Mouse (Mus musculus) lung, postnatal 25 days (tissue): ENCODE measurements around the gene Susd3.

Experiments
- DNase-seq: peaks from one replicate; pipeline ENCODE4 v3.0.0; 2022; ENCODE audit warnings: low spot score

Gene Susd3

DNA sequence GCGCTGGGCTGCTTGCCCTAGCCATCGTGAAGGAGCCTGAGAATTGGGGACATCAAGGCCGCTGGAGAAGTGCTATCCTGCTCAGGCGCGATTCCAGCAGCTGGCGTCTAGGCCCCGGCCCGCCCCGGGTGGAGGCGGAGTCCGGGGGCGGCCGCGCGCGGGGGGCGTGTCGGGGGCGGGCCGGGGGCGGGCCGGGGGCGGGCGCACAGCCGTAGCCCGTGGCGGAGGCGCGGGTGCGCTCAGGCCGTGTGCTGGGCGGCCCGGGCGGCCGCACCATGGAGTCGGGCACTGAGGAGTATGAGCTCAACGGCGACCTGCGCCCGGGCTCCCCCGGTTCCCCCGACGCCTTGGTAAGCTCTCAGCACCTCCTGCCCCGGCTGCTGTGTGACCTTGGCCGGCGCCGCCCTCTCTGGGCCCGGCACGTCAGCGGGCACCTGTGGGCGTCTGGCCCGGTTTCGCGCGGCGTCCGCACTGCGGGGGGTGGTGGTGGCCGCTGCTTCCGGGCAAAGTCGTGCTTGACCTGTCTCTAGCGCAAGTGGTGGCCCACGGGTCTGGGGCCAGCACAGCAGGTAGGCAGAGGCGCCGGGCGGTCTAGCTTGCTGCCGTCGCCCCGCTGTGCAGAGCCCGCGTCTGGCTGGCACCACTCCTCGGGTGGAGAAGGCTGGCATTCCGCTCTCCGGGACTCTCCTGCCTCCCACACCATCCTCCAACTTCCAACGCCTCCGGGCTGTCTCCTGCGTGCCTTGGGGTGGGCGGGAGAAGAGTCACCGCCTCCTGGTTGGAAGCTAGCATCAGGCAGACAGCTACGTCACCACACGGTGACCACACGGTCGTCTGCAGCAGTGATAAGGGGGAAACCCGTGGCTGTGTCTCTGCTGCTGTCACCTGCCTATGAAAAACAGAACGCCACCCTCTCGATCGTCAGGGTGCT is 61.0 kb downstream of the Susd3 start, which contains the start of gene Ninj1:
TSS of gene Ninj1 (plus strand) at position 198 of the 931 bp plus-strand sequence.
- DNase-seq, result peak; percentile 80

GRCm38 (mm10) chr13:49186798-49187287 is 61.7 kb downstream of the Susd3 start:
- no peak for DNase-seq

DNA sequence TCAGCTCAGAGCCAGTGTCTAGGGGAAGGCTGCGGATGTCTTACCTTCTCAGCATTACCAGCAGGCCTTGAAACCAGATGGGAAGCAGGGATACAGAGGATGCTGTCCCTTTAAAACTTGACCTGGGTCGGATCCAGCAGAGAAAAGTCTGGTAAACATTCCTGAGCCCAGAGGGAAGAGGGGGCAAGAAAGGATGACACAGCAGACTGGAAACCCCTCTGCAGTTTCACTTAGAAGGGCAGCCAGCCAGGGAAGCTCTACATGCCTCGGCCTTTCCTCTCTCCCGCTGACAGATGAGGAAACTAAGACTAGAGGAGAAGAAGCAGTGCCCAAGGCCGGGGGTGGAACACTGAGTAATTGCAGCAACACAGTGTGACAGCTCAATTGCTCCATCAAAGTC is 64.9 kb downstream of the Susd3 start:
- no peak for DNase-seq

GRCm38 (mm10) chr13:49183161-49183560 is 65.3 kb downstream of the Susd3 start:
- no peak for DNase-seq

- no peak for DNase-seq
Measured at GRCm38 (mm10) chr13:49181411-49181984, 67.0 kb downstream of the Susd3 start.

DNA sequence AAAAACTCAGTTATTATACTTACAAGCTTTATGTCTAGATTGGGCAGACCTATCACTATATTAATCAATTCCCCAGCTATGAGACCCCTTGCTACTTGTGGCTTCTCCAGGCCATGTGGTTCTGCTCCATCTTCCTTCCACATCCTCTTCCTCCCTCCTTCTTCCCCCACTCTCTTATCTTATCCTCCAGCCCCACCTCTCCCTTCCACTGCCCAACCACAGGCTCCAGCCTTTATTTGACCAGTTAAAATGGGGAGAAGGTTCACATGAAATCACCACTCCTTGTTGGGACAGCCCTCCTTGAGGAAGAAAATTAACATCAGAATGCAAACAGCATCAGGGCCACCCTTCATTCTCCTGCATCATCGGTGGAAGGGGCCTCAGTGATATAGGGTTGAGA is 67.8 kb downstream of the Susd3 start:
- DNase-seq, result no peak
